Mouse (Mus musculus) lung, postnatal 0 days (tissue): ENCODE measurements around the gene Olfr653.

Experiments used
- CTCF ChIP-seq: IDR thresholded peaks from 2 replicates; pipeline ENCODE4 v1.5.1; 2016; ENCODE audit warnings: antibody characterized with exemption, mild to moderate bottlenecking
- EP300 ChIP-seq: IDR thresholded peaks from 2 replicates; pipeline ENCODE4 v1.6.1; 2016; ENCODE audit warnings: antibody characterized with exemption, mild to moderate bottlenecking, control low read depth

DNA sequence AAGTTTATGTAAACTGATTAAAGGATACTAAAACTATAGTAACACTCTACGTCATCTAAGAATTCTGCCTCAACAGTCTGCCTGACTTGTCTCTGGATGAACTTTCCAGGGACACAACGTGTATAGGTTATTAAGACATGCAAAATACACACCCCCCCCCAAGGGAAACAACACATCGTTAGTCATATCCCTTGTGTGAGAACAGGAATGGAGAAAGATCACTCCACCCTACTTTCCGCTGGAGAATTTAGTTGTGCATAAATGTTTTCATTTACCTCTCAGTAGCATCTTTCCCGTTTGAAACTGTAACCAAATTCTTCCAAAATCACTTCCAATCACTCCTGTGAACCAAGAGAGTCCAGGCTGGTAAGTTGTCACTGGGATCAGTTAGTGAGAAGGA is 27.3 kb upstream of the Olfr653 start, which contains the start of gene Olfr651:
- TF ChIP-seq CTCF = no peak
- no peak for TF ChIP-seq EP300
